In the genomic region with DNA sequence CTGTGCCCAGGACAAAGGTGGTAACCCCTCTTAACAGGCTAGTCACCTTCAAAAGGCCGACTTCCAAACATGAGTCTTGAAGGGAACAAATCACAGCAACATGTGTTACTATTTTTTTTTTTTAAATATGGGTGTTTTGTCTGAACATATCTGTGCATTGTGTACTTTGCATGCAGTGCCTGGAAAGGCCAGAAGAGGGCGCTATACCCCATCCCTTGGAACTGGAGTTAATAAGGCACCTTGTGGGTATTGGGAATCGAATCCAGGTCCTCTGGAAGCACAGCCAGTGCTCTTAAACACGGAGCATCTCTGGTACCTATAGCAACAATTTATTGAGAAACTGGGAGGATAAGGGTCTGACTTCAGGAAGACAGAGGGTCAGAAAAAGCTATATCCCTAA, we compare ENCODE assay signal across 11 mouse cellular contexts. TPM values are rescaled to one million over a fixed set of nuclear protein-coding genes. Genes with fewer than 3 reads are reported as not detected.
DNase-seq lines count a peak whose midpoint lies in the region; ATAC-seq and TF ChIP-seq lines count a peak whose summit lies in the region.
"Had no signal": no experiment of that assay in that cellular context is flagged by ENCODE, and none has a peak within 500 bp of the region (broad histone marks: within the 10 kb centered on the region; RNA-seq: fewer than 3 reads in every experiment).

No protein-coding gene starts in this region.

- 16% methylated on average over 4 of the region's 4 CpGs for WGBS in heart, postnatal 0 days
- WGBS in neural tube, embryonic 15.5 days, result 23% methylated on average over 4 of the region's 4 CpGs
- 22% methylated on average over 4 of the region's 4 CpGs for WGBS in bone marrow, adult 2 months
- 26% methylated on average over 4 of the region's 4 CpGs for WGBS in neural tube, embryonic 11.5 days

- no peak overlapping the region for H3K27ac ChIP-seq in heart, postnatal 0 days (ENCODE audit: low read depth)
- no peak overlapping the region for H3K27ac ChIP-seq in neural tube, embryonic 15.5 days (replicated peaks)
- no peak overlapping the region for H3K27ac ChIP-seq in bone marrow, adult 2 months (ENCODE audit: control insufficient read depth, insufficient read depth, low read depth, low read length, poor library complexity)
- H3K27ac ChIP-seq in neural tube, embryonic 11.5 days (ENCODE audit: low read depth, low read length), result no peak overlapping the region

- no peak for TF ChIP-seq POLR2A in bone marrow, adult 2 months (IDR thresholded peaks at IDR 0.05; ENCODE audit: borderline replicate concordance, control insufficient read depth, low read depth, low read length)

- H3K9me3 ChIP-seq in heart, postnatal 0 days (replicated peaks; ENCODE audit: control insufficient read depth, low read length), result no peaks in the 10 kb centered on the region
- H3K9me3 ChIP-seq in neural tube, embryonic 15.5 days (replicated peaks), result no peaks in the 10 kb centered on the region
- H3K9me3 ChIP-seq in neural tube, embryonic 11.5 days (ENCODE audit: control insufficient read depth, low read length), result no peaks in the 10 kb centered on the region

- no peak overlapping the region for H3K9ac ChIP-seq in heart, postnatal 0 days (replicated peaks; ENCODE audit: low read depth, low read length)
- H3K9ac ChIP-seq in neural tube, embryonic 15.5 days (replicated peaks), result no peak overlapping the region
- H3K9ac ChIP-seq in neural tube, embryonic 11.5 days (ENCODE audit: low read length), result no peak overlapping the region

- no peak for DNase-seq in heart, postnatal 0 days (ENCODE audit: low spot score)
- no peak for DNase-seq in heart, adult 8-10 months (ENCODE audit: low spot score)
- DNase-seq in neural tube, embryonic 10.5 days (ENCODE audit: extremely low spot score, low spot score), result peak; percentile 49
- peak; percentile 48 for DNase-seq in neural tube, embryonic 11.5 days (ENCODE audit: low spot score)
- no peak for DNase-seq in MN1 (ENCODE audit: low spot score)
- DNase-seq in adrenal gland, postnatal 4 days (ENCODE audit: low spot score in 2 of 2), result no peak
- DNase-seq: gastrocnemius, postnatal 14 days had no signal

- H3K4me3 ChIP-seq in heart, postnatal 0 days (ENCODE audit: low read depth, low read length), result no peak overlapping the region
- H3K4me3 ChIP-seq in neural tube, embryonic 15.5 days (replicated peaks), result no peak overlapping the region
- H3K4me3 ChIP-seq in bone marrow, adult 2 months (replicated peaks; ENCODE audit: control insufficient read depth, low read depth, low read length), result no peak overlapping the region
- H3K4me3 ChIP-seq in neural tube, embryonic 11.5 days (ENCODE audit: low read depth, low read length), result no peak overlapping the region

- no peaks in the 10 kb centered on the region for H3K4me1 ChIP-seq in heart, postnatal 0 days (ENCODE audit: control insufficient read depth, insufficient read depth)
- no peaks in the 10 kb centered on the region for H3K4me1 ChIP-seq in neural tube, embryonic 15.5 days
- H3K4me1 ChIP-seq in bone marrow, adult 2 months (ENCODE audit: control insufficient read depth, insufficient read depth, low read length), result no peaks in the 10 kb centered on the region; the same call in none of the 2 replicates
- no peaks in the 10 kb centered on the region for H3K4me1 ChIP-seq in neural tube, embryonic 11.5 days (ENCODE audit: control insufficient read depth, insufficient read depth, low read length)

- no peak for ATAC-seq in heart, postnatal 0 days (ENCODE audit: insufficient read depth, low read depth)
- ATAC-seq in neural tube, embryonic 15.5 days (ENCODE audit: low FRiP score), result no peak
- ATAC-seq in neural tube, embryonic 11.5 days (ENCODE audit: insufficient read depth, low FRiP score, low TSS enrichment), result no peak
- ATAC-seq: activated CD4-positive, CD25-positive, alpha-beta regulatory T cell, adult 4 months had no signal

- H3K27me3 ChIP-seq in heart, postnatal 0 days (ENCODE audit: control insufficient read depth, insufficient read depth, low read length), result no peaks in the 10 kb centered on the region
- peaks cover 14% of the 10 kb centered on the region; the same call in 1 of the 2 replicates for H3K27me3 ChIP-seq in neural tube, embryonic 15.5 days (replicated peaks)
- no peaks in the 10 kb centered on the region; the same call in 1 of the 2 replicates for H3K27me3 ChIP-seq in neural tube, embryonic 11.5 days (ENCODE audit: control insufficient read depth, insufficient read depth, low read length)

- TF ChIP-seq EP300 in heart, postnatal 0 days (IDR thresholded peaks at IDR 0.05; ENCODE audit: low read depth), result no peak

- no peak overlapping the region for H3K4me2 ChIP-seq in heart, postnatal 0 days (ENCODE audit: low read depth, low read length)
- no peak overlapping the region for H3K4me2 ChIP-seq in neural tube, embryonic 15.5 days
- H3K4me2 ChIP-seq in neural tube, embryonic 11.5 days (ENCODE audit: low read depth), result no peak overlapping the region

- H3K36me3 ChIP-seq in heart, postnatal 0 days (replicated peaks; ENCODE audit: control insufficient read depth, insufficient read depth, low read length), result no peaks in the 10 kb centered on the region
- no peaks in the 10 kb centered on the region for H3K36me3 ChIP-seq in neural tube, embryonic 15.5 days
- no peaks in the 10 kb centered on the region for H3K36me3 ChIP-seq in neural tube, embryonic 11.5 days (ENCODE audit: control insufficient read depth, insufficient read depth, low read length)

- peak; percentile 52 for TF ChIP-seq CTCF in heart, postnatal 0 days (IDR thresholded peaks at IDR 0.05; ENCODE audit: low read depth)
- TF ChIP-seq CTCF in bone marrow, adult 2 months (IDR thresholded peaks at IDR 0.05; ENCODE audit: control insufficient read depth, insufficient read depth, low read length), result peak; percentile 38; the same call in 1 of the 2 replicates

RNA-seq across cellular contexts. Expression of a gene that starts 15.8 kb away (rescaled TPM):
- total RNA-seq in heart, postnatal 0 days (2014; rRNA removed; ENCODE audit: low replicate concordance), result 49.4 and 84.0 TPM in 2 replicates
- 59.0 and 67.8 TPM in 2 replicates for polyA plus RNA-seq in heart, postnatal 0 days (2015; fragmentation: Nextera tagmentation; extraction: Ambion mirVana)
- total RNA-seq in heart, adult 8-10 months (2022), result 10 to 100 TPM; 20.1 to 28.4 (median 25.3) TPM
- polyA plus RNA-seq in neural tube, embryonic 15.5 days (2015; fragmentation: Nextera tagmentation; extraction: Ambion mirVana), result 2.3 and 2.8 TPM in 2 replicates
- 2.0 and 2.6 TPM in 2 replicates for polyA plus RNA-seq in bone marrow, adult 2 months (2011; ENCODE audit: insufficient read depth, insufficient read length, low replicate concordance, missing spikeins)
- 1.0 and 1.9 TPM in 2 replicates for polyA plus RNA-seq in neural tube, embryonic 11.5 days (2014; fragmentation: Nextera tagmentation; extraction: Ambion mirVana)
- 1 to 10 TPM; 8.8 to 9.2 TPM for total RNA-seq in adrenal gland, postnatal 4 days (2021)

RNA-seq across cellular contexts. Expression of a gene that starts 16.6 kb away (rescaled TPM):
- 0.77 and 1.1 TPM in 2 replicates for total RNA-seq in heart, postnatal 0 days (2014; rRNA removed; ENCODE audit: low replicate concordance)
- polyA plus RNA-seq in heart, postnatal 0 days (2015; fragmentation: Nextera tagmentation; extraction: Ambion mirVana), result 1.1 TPM in 2 replicates
- total RNA-seq in heart, adult 8-10 months (2022), result 1 to 10 TPM in 3 of 4 experiments, under 1 TPM in 1; 0.72 to 2.1 (median 1.2) TPM
- 0.09 and 0.17 TPM in 2 replicates for polyA plus RNA-seq in neural tube, embryonic 15.5 days (2015; fragmentation: Nextera tagmentation; extraction: Ambion mirVana)
- polyA plus RNA-seq in bone marrow, adult 2 months (2011; ENCODE audit: insufficient read depth, insufficient read length, low replicate concordance, missing spikeins), result 0.31 TPM in 1 of 2 replicates, not detected in the other
- polyA plus RNA-seq in neural tube, embryonic 11.5 days (2014; fragmentation: Nextera tagmentation; extraction: Ambion mirVana), result not detected in 2 replicates
- 1 to 10 TPM; 1.2 to 1.3 TPM for total RNA-seq in adrenal gland, postnatal 4 days (2021)
- total RNA-seq: megakaryocyte, adult 5-6 weeks had no signal

RNA-seq across cellular contexts. Expression of a gene that starts 23.2 kb away (rescaled TPM):
- total RNA-seq in heart, postnatal 0 days (2014; rRNA removed; ENCODE audit: low replicate concordance), result 165 and 170 TPM in 2 replicates
- polyA plus RNA-seq in heart, postnatal 0 days (2015; fragmentation: Nextera tagmentation; extraction: Ambion mirVana), result 165 and 170 TPM in 2 replicates
- total RNA-seq in heart, adult 8-10 months (2022), result 10 to 100 TPM; 64.8 to 83.5 (median 79.3) TPM
- 74.6 and 85.4 TPM in 2 replicates for polyA plus RNA-seq in neural tube, embryonic 15.5 days (2015; fragmentation: Nextera tagmentation; extraction: Ambion mirVana)
- polyA plus RNA-seq in bone marrow, adult 2 months (2011; ENCODE audit: insufficient read depth, insufficient read length, low replicate concordance, missing spikeins), result 23.4 and 33.5 TPM in 2 replicates
- 104 and 105 TPM in 2 replicates for polyA plus RNA-seq in neural tube, embryonic 11.5 days (2014; fragmentation: Nextera tagmentation; extraction: Ambion mirVana)
- 100 to 1,000 TPM; 190 to 195 TPM for total RNA-seq in adrenal gland, postnatal 4 days (2021)

RNA-seq across cellular contexts. Expression of a gene that starts 53.3 kb away (rescaled TPM):
- 19.9 and 20.2 TPM in 2 replicates for total RNA-seq in heart, postnatal 0 days (2014; rRNA removed; ENCODE audit: low replicate concordance)
- polyA plus RNA-seq in heart, postnatal 0 days (2015; fragmentation: Nextera tagmentation; extraction: Ambion mirVana), result 13.2 and 14.0 TPM in 2 replicates
- 10 to 100 TPM in 1 of 4 experiments, 1 to 10 TPM in 3; 3.6 to 10.0 (median 6.6) TPM for total RNA-seq in heart, adult 8-10 months (2022)
- polyA plus RNA-seq in neural tube, embryonic 15.5 days (2015; fragmentation: Nextera tagmentation; extraction: Ambion mirVana), result 11.9 and 24.5 TPM in 2 replicates
- polyA plus RNA-seq in bone marrow, adult 2 months (2011; ENCODE audit: insufficient read depth, insufficient read length, low replicate concordance, missing spikeins), result 7.5 and 18.5 TPM in 2 replicates
- 17.4 and 22.0 TPM in 2 replicates for polyA plus RNA-seq in neural tube, embryonic 11.5 days (2014; fragmentation: Nextera tagmentation; extraction: Ambion mirVana)
- total RNA-seq in adrenal gland, postnatal 4 days (2021), result 10 to 100 TPM; 49.0 to 52.8 TPM

Comparison
In these comparisons a context has a peak if more than half of its experiments do, and no peak if none do; other contexts are left out.
1. DNase-seq: peak in neural tube, embryonic 10.5 days (single experiment) and neural tube, embryonic 11.5 days (single experiment); none in heart, postnatal 0 days (single experiment), heart, adult 8-10 months (single experiment), MN1 (single experiment) and adrenal gland, postnatal 4 days (0 of 2).
2. RNA of a gene that starts 15.8 kb away (polyA plus RNA-seq): 59.0 to 67.8 TPM in heart, postnatal 0 days; 2.3 to 2.8 TPM in neural tube, embryonic 15.5 days, 2.0 to 2.6 TPM in bone marrow, adult 2 months and 1.0 to 1.9 TPM in neural tube, embryonic 11.5 days; every median in the first group is over 10 times any median in the second.